In genomic region chr6:100799766-100800165, GRCm38 (mm10) we compare ENCODE assay signal across 11 mouse cellular contexts.
"Had no signal": no experiment of that assay in that cellular context is flagged by ENCODE, and none has a peak within 500 bp of the region (broad histone marks: within the 10 kb centered on the region; RNA-seq: fewer than 3 reads in every experiment).

No protein-coding gene starts in this region.

- H3K9me3 ChIP-seq: midbrain, embryonic 10.5 days; midbrain, embryonic 12.5 days; neural tube, embryonic 12.5 days; stomach, embryonic 15.5 days had no signal

- H3K36me3 ChIP-seq: midbrain, embryonic 10.5 days; midbrain, embryonic 12.5 days; neural tube, embryonic 12.5 days; stomach, embryonic 15.5 days had no signal

- H3K27me3 ChIP-seq: midbrain, embryonic 12.5 days; neural tube, embryonic 12.5 days; stomach, embryonic 15.5 days had no signal

- H3K9ac ChIP-seq: lung, embryonic 14.5 days; midbrain, embryonic 12.5 days; neural tube, embryonic 12.5 days; stomach, embryonic 15.5 days had no signal

- H3K27ac ChIP-seq: midbrain, embryonic 10.5 days; midbrain, embryonic 12.5 days; neural tube, embryonic 12.5 days; stomach, embryonic 15.5 days; stomach, postnatal 0 days had no signal

- H3K4me2 ChIP-seq: lung, embryonic 14.5 days; midbrain, embryonic 12.5 days; neural tube, embryonic 12.5 days; stomach, embryonic 15.5 days had no signal

- H3K4me3 ChIP-seq: midbrain, embryonic 10.5 days; midbrain, embryonic 12.5 days; neural tube, embryonic 12.5 days; stomach, embryonic 15.5 days had no signal

- DNase-seq: midbrain, embryonic 14.5 days; right cerebral cortex, postnatal 14 days; thymus, adult 2 months; thymus, postnatal 4 days had no signal

- ATAC-seq: midbrain, embryonic 16.5 days had no signal

- H3K4me1 ChIP-seq: midbrain, embryonic 10.5 days; midbrain, embryonic 12.5 days; stomach, embryonic 15.5 days had no signal
